Mouse (Mus musculus): ENCODE results near the gene Mis12. TPM values are rescaled to one million over a fixed set of nuclear protein-coding genes. Genes with fewer than 3 reads are reported as not detected.
A peak's percentile ranks its signal among the peaks of the same experiment; 100 is the strongest.

Gene Mis12
- polyA plus RNA-seq, 1 experiment from 2014 or later = 67.5 TPM

GRCm38 (mm10) chr11:71001167-71001566 lies 18.2 kb upstream of the Mis12 start:
- WGBS = 88% methylated on average over 4 of the region's 4 CpGs
- DNase-seq (ENCODE audit: low spot score) = no peak
- H3K4me1 ChIP-seq = peaks cover 18% of the 10 kb centered on the region
- no peaks in the 10 kb centered on the region for H3K9me3 ChIP-seq
- no peak overlapping the region for H3K27ac ChIP-seq (replicated peaks)
- peaks cover 55% of the 10 kb centered on the region for H3K36me3 ChIP-seq (replicated peaks)
- no peak overlapping the region for H3K4me3 ChIP-seq
- no peaks in the 10 kb centered on the region for H3K27me3 ChIP-seq (replicated peaks; ENCODE audit: low read depth, poor library complexity, severe bottlenecking)

DNA sequence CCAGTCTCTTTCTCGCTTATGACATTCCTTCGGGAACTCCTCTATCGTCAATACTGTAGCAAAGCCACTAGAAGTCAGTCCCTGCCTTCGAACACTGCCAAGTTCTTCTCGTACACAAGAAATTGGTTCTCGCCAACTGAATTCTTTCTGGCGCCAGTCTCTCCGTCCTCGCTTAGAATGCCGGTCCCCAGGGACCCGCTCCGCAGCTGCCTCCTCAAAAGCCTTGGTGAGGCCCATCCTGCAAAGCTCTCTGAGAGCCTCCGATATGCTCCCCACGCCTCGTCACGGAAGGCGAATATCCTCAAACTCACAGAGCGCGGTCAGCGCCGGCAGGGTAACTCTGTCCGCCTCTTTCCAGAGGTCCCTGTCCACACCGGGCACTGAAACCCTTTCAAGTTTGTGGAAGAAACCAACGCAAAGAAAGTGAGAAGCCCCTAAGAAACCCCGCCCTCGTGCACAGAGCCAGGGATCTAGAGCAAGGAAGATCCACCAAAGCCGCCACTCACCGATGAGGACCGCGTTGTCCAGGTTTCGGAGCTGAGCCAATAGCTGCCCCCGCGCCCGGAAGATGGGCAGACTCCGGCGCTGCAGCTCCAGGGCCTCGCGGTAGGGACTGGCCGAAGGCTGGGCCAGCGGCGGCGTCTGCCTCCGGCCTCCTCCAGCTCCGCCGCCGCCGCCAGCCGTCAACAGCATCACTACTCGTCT lies 15.6 kb upstream of the Mis12 start:
- peak overlapping the region; percentile 93 for H3K4me3 ChIP-seq
- under 1% methylated on average over 49 of the region's 49 CpGs for WGBS
- peak overlapping the region; percentile 86 for H3K27ac ChIP-seq (replicated peaks)
- H3K4me1 ChIP-seq = peaks cover 18% of the 10 kb centered on the region
- no peaks in the 10 kb centered on the region for H3K27me3 ChIP-seq (replicated peaks; ENCODE audit: low read depth, poor library complexity, severe bottlenecking)
- no peak for DNase-seq (ENCODE audit: low spot score)
- no peaks in the 10 kb centered on the region for H3K9me3 ChIP-seq
- peaks cover 49% of the 10 kb centered on the region for H3K36me3 ChIP-seq (replicated peaks)

GRCm38 (mm10) chr11:71004316-71004773 lies 15.1 kb upstream of the Mis12 start, which contains the start of gene Dhx33:
Gene Dhx33 (minus strand): TSS chr11:71004437.
- Histone ChIP-seq H3K9me3 (no peaks in the 10 kb centered on the region), H3K27me3 (replicated peaks; ENCODE audit: low read depth, poor library complexity, severe bottlenecking) (no peaks in the 10 kb centered on the region), H3K27ac (replicated peaks) (peak within 1 kb of the TSS; percentile 86), H3K36me3 (replicated peaks) (peaks cover 48% of the 10 kb centered on the region), H3K4me1 (peaks cover 18% of the 10 kb centered on the region), H3K4me3 (peak within 1 kb of the TSS; percentile 93)
- under 1% methylated on average over 35 of the region's 35 CpGs for WGBS
- DNase-seq (ENCODE audit: low spot score) = peak; percentile 98

DNA sequence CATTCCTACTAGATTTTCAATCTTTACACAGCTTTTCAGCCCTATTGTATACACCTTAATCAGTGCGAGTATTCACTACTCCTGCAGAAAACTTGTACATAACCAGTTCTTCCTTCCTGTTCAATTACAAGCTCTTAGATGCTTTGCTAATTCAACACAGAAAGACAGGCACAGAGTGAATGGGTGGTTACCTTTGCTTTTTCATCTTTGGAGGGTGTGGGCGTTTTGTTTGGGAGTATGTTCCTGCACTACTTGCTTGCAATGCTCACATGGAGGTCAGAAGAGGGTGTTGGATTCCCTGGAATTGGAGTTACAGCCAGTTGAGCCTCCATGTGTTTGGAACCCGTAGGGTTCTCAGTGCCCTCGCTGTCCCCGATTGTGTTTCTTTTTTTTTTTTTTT lies 14.4 kb upstream of the Mis12 start:
- DNase-seq (ENCODE audit: low spot score) = no peak
- no peaks in the 10 kb centered on the region for H3K27me3 ChIP-seq (replicated peaks; ENCODE audit: low read depth, poor library complexity, severe bottlenecking)
- H3K4me3 ChIP-seq = peak overlapping the region; percentile 93
- H3K9me3 ChIP-seq = no peaks in the 10 kb centered on the region
- 58% methylated on average over 5 of the region's 5 CpGs for WGBS
- peaks cover 48% of the 10 kb centered on the region for H3K36me3 ChIP-seq (replicated peaks)
- H3K4me1 ChIP-seq = peaks cover 18% of the 10 kb centered on the region
- peak overlapping the region; percentile 71; the same call in 1 of the 2 replicates for H3K27ac ChIP-seq (replicated peaks)

- DNase-seq (ENCODE audit: low spot score) = no peak
- WGBS = 96% methylated on average over 6 of the region's 6 CpGs
- no peak overlapping the region for H3K4me3 ChIP-seq
- H3K27ac ChIP-seq (replicated peaks) = no peak overlapping the region
- peaks cover 18% of the 10 kb centered on the region for H3K4me1 ChIP-seq
- no peaks in the 10 kb centered on the region for H3K27me3 ChIP-seq (replicated peaks; ENCODE audit: low read depth, poor library complexity, severe bottlenecking)
- no peaks in the 10 kb centered on the region for H3K9me3 ChIP-seq
- H3K36me3 ChIP-seq (replicated peaks) = peaks cover 54% of the 10 kb centered on the region
These were observed 12.4 kb upstream of the Mis12 start for GRCm38 (mm10) chr11:71007026-71007425.

DNA sequence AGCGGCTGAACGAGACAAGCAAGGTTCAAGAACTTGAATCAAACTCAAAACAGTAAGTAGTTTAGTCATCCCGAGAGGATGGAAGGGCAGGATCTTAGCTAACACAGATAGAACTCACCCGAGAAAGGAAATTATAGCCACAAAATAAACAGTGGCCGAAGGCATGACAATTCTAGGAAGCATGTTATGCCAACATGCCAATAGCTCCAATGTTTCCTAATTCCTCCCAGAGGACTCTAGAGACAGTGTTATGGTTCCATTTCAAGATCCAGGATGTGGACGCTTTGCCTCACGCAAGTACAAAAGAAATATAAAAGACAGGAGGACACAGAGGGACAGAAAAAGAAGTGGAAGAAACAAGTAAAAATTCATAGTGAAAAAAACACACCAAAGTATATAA lies 11.6 kb upstream of the Mis12 start:
- no peaks in the 10 kb centered on the region for H3K9me3 ChIP-seq
- H3K27ac ChIP-seq (replicated peaks) = no peak overlapping the region
- WGBS = 87% methylated on average over 7 of the region's 7 CpGs
- peaks cover 11% of the 10 kb centered on the region for H3K4me1 ChIP-seq
- no peak for DNase-seq (ENCODE audit: low spot score)
- no peak overlapping the region for H3K4me3 ChIP-seq
- H3K36me3 ChIP-seq (replicated peaks) = peaks cover 58% of the 10 kb centered on the region
- no peaks in the 10 kb centered on the region for H3K27me3 ChIP-seq (replicated peaks; ENCODE audit: low read depth, poor library complexity, severe bottlenecking)

DNA sequence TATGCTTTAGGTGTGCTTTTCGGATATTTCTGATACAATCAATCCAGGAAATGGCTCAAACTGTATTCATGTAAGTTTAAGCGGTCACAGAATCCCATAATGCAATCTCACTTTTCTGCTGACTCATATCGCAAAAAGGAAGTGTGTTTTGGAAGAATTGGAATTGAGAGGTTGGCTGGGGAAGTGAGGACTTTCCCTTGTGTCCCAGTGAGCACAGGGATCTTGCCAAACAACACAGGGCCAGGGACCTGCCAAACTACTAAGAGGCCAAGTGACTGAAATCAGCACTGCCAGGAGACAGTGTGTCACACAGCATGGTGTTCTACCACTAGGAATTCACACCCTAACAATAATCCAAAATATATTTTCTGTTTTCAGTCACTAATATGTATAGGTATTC lies 11.1 kb upstream of the Mis12 start:
- Histone ChIP-seq H3K4me1 (peaks cover 6% of the 10 kb centered on the region), H3K36me3 (replicated peaks) (peaks cover 63% of the 10 kb centered on the region), H3K9me3 (no peaks in the 10 kb centered on the region), H3K27me3 (replicated peaks; ENCODE audit: low read depth, poor library complexity, severe bottlenecking) (no peaks in the 10 kb centered on the region), H3K27ac (replicated peaks) (no peak overlapping the region), H3K4me3 (no peak overlapping the region)
- 93% methylated on average over 3 of the region's 3 CpGs for WGBS
- no peak for DNase-seq (ENCODE audit: low spot score)

DNA sequence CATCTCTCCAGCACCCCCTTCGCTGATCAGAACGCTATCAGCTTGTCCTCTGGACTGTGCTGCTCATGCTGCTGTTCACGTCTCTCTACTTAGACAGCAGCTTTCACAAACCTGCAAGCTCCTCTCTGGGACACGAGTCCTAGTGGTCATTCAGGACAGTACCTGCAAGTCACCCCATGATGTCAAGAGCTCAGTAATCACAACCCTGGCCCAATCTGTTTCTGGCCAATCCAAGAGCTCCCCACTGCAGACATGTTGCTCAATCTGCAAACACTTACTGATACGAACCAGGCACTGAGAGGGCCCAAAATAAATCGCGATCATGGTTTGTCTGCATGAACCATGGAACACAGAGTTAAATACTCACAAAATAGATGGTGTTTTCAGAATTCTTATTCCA lies 6.7 kb upstream of the Mis12 start:
- Histone ChIP-seq H3K27ac (replicated peaks) (no peak overlapping the region), H3K4me1 (peaks cover 9% of the 10 kb centered on the region), H3K27me3 (replicated peaks; ENCODE audit: low read depth, poor library complexity, severe bottlenecking) (no peaks in the 10 kb centered on the region), H3K9me3 (no peaks in the 10 kb centered on the region), H3K36me3 (replicated peaks) (peaks cover 66% of the 10 kb centered on the region), H3K4me3 (no peak overlapping the region)
- 93% methylated on average over 7 of the region's 7 CpGs for WGBS
- no peak for DNase-seq (ENCODE audit: low spot score)

- no peak overlapping the region for H3K27ac ChIP-seq (replicated peaks)
- H3K27me3 ChIP-seq (replicated peaks; ENCODE audit: low read depth, poor library complexity, severe bottlenecking) = no peaks in the 10 kb centered on the region
- peaks cover 43% of the 10 kb centered on the region for H3K36me3 ChIP-seq (replicated peaks)
- H3K4me3 ChIP-seq = no peak overlapping the region
- DNase-seq (ENCODE audit: low spot score) = no peak
- WGBS = 96% methylated on average over 1 of the region's 1 CpGs
- no peaks in the 10 kb centered on the region for H3K9me3 ChIP-seq
- peaks cover 33% of the 10 kb centered on the region for H3K4me1 ChIP-seq
These were observed 2.4 kb upstream of the Mis12 start for GRCm38 (mm10) chr11:71017051-71017450.

DNA sequence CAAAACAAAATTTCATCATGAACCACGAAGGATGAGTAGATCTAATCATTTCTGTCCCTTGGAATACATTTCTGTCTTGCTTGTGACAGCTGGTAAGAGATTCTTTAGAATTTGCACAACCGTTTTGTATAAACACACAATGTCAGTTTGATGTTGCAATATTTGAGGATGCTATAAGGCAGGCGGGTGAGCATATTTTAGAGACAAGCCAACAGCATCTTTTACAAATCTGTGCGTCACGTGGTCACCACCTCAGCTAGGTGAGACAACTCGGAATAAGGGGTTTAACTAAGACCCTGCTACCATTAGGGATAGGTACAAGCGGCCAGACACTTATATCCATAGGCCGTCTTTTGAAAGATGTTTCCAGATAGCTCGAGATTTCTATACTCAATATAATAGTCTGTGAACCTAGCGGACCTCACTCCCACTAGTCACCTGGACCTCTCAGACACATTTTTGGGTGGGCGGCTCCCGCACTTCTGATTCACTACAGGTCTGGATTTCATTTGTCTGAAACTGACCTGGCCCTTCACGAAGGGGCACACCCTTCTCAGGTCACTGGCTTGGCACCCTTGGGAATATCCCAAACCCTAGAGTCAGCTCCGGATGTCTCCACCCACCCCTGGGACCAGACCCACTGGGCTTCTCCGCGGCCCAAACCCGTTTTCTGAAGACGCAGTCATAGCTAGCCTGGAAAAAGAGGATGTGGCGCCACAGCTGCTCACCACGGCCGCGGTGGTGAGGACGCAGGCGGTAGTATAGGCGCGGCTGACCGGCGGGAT lies 803 bp upstream of the Mis12 start:
- H3K9me3 ChIP-seq = no peaks in the 10 kb centered on the region
- H3K27me3 ChIP-seq (replicated peaks; ENCODE audit: low read depth, poor library complexity, severe bottlenecking) = no peaks in the 10 kb centered on the region
- peak overlapping the region; percentile 95 for H3K27ac ChIP-seq (replicated peaks)
- WGBS = 6% methylated on average over 28 of the region's 28 CpGs
- H3K4me1 ChIP-seq = peaks cover 33% of the 10 kb centered on the region
- no peak for DNase-seq (ENCODE audit: low spot score)
- peaks cover 43% of the 10 kb centered on the region for H3K36me3 ChIP-seq (replicated peaks)
- H3K4me3 ChIP-seq = peak overlapping the region; percentile 94

DNA sequence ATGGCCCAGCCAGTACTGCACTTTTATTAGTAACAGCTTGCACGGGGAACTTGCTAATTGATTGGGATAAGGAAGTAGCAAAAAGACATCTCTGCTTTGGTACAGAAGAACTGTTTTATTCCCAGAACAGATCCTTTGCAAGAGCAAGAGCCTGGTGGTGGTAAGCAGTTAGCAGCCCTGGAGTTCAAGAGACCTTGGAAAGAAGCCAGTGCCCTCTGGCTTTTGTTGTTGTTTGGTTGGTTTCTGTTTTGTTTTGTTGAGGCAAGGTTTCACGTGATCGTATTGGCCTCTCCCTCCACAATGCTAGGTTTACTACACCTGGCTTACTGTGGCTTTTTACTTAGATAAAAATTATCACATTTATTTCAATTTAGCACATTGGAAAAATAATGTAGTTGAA lies 8.9 kb downstream of the Mis12 start:
- peaks cover 82% of the 10 kb centered on the region for H3K36me3 ChIP-seq (replicated peaks)
- no peak overlapping the region for H3K4me3 ChIP-seq
- H3K9me3 ChIP-seq = no peaks in the 10 kb centered on the region
- 88% methylated on average over 3 of the region's 3 CpGs for WGBS
- no peaks in the 10 kb centered on the region for H3K27me3 ChIP-seq (replicated peaks; ENCODE audit: low read depth, poor library complexity, severe bottlenecking)
- H3K4me1 ChIP-seq = peaks cover 25% of the 10 kb centered on the region
- no peak for DNase-seq (ENCODE audit: low spot score)
- no peak overlapping the region for H3K27ac ChIP-seq (replicated peaks)

DNA sequence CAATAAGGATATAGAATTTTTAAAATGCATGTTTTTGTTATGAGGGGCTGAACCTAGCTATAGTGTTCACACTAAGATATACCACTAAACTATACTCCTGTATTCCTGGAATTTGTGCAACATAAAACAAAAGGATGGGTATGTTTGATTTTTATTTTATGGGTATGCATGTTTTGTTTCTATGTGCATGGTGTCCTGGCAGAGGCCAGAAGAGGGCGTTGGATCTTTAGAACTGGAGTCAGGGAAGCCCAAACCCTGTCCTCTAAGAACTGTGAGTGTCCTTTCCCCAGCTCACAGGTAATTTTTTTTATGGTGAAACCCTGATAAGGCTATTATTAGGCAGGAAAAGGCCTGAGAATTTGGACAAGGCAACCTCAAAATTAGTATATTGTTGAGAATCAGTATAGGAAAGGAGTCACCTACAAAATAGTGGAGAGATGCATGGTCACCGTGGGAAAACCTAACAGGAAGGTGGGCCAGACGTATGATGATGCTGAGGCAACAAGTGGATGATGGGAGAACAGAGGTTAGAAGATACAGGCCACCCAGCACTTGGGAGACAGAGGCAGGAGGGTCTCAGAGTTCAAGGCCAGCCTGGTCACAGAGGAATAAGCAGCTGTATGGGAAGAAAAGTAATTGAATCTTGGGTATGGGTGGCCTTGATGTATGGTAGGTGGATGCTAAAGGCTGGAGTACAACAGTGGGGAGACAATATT lies 10.2 kb downstream of the Mis12 start:
- no peaks in the 10 kb centered on the region for H3K27me3 ChIP-seq (replicated peaks; ENCODE audit: low read depth, poor library complexity, severe bottlenecking)
- H3K36me3 ChIP-seq (replicated peaks) = peaks cover 69% of the 10 kb centered on the region
- 77% methylated on average over 3 of the region's 3 CpGs for WGBS
- no peak overlapping the region for H3K4me3 ChIP-seq
- no peaks in the 10 kb centered on the region for H3K9me3 ChIP-seq
- no peak for DNase-seq (ENCODE audit: low spot score)
- H3K4me1 ChIP-seq = peaks cover 35% of the 10 kb centered on the region
- H3K27ac ChIP-seq (replicated peaks) = no peak overlapping the region

All from embryonic facial prominence, embryonic 10.5 days (tissue).